Mouse (Mus musculus): ENCODE results near the gene Farp2. TPM values are rescaled to one million over a fixed set of nuclear protein-coding genes. Genes with fewer than 3 reads are reported as not detected.
A peak's percentile ranks its signal among the peaks of the same experiment; 100 is the strongest.
"Not testable (repeated sequence)": the region's sequence is repeated elsewhere in the genome, so short reads cannot be mapped to it uniquely, and the experiment has no call there.

Gene Farp2
- polyA plus RNA-seq, 1 experiment: 4.7 TPM

DNA sequence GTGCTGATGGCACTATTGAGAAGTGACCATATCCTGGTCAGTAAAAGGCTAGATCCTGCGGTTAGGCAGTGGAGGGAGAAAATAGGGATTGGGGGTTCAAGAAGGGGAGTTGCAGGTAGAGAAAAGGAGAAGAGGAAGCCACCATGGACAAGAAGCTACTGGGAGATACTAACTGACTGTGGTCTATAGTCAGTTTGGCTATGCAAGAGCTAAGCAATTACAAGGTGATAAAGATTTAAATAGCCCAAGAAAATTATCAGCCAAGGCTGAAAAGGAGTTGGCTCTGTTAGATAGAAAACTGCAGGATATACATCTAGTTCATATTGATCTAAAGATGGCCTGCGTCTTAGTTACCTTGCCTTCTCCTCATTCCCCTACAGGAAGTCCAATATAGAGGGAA, 130.8 kb downstream of the Farp2 start:
- no peak overlapping the region for H3K4me3 ChIP-seq (replicated peaks; ENCODE audit: extremely low read depth, low read depth, low read length)
- TF ChIP-seq CTCF (IDR thresholded peaks at IDR 0.05; ENCODE audit: insufficient read depth, low read length): no peak
- no peak for TF ChIP-seq POLR2A (IDR thresholded peaks at IDR 0.05; ENCODE audit: borderline replicate concordance, extremely low read depth, low read depth, low read length)
- 94% methylated on average over 2 of the region's 2 CpGs for WGBS

DNA sequence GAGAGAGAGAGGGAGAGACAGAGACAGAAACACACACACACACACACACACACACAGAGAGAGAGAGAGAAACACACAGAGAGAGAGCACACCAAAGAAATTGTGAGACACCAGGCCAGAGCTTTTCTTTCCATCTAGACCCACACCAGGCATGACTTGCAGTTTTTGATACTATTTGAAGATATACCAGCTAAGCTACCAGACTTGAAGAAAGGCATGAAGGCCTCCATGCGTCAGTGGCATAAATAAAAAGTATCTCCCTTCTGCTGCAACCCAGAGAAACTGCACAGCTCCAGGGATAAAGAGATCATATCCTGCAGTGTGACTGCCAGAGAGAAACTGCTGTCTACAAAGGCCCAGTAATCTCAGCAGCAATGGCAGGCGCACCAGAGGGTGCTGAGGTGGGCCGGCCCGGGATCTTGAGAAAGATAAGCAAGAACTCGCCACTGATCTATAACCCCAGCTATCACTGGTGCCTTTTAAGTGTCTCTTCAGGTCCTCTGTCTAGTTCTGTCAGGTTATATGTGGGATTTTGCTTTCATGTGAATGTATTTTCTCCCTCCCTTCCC, 137.8 kb downstream of the Farp2 start:
- 84% methylated on average over 5 of the region's 5 CpGs for WGBS
- no peak overlapping the region for H3K4me3 ChIP-seq (replicated peaks; ENCODE audit: extremely low read depth, low read depth, low read length)
- DNase-seq: no peak
- no peaks in the 10 kb centered on the region for H3K4me1 ChIP-seq (ENCODE audit: control insufficient read depth, insufficient read depth, low read length)
- TF ChIP-seq POLR2A (IDR thresholded peaks at IDR 0.05; ENCODE audit: borderline replicate concordance, extremely low read depth, low read depth, low read length) (no peak), CTCF (IDR thresholded peaks at IDR 0.05; ENCODE audit: insufficient read depth, low read length) (no peak)

More for the DNA sequence above, 130.8 kb downstream of the Farp2 start:
- DNase-seq: no peak
- H3K4me1 ChIP-seq (ENCODE audit: control insufficient read depth, insufficient read depth, low read length): no peaks in the 10 kb centered on the region

DNA sequence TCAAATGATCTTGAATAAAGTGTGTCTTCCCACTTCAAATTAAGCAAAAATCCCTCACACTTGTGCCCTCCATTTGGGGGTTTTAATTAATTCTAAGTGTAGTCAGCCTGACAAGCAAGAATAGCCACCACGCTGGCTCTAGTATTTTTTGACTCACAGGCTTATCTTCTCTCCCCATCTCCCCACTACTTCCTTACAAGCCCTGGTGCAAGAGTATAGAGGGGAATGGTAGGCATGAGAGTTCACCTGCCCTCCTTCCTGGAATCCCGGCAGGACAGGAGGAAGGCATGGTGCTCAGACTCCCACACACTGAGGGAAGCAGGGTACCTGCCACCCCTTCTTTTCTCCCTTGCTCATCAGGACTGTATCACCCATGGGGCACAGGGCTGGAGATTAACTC, 142.4 kb downstream of the Farp2 start:
- DNase-seq: no peak
- Histone ChIP-seq H3K4me3 (replicated peaks; ENCODE audit: extremely low read depth, low read depth, low read length) (no peak overlapping the region), H3K4me1 (ENCODE audit: control insufficient read depth, insufficient read depth, low read length) (no peaks in the 10 kb centered on the region)
- WGBS: 18% methylated on average over 2 of the region's 2 CpGs
- TF ChIP-seq CTCF (IDR thresholded peaks at IDR 0.05; ENCODE audit: insufficient read depth, low read length) (no peak), POLR2A (IDR thresholded peaks at IDR 0.05; ENCODE audit: borderline replicate concordance, extremely low read depth, low read depth, low read length) (no peak)

DNA sequence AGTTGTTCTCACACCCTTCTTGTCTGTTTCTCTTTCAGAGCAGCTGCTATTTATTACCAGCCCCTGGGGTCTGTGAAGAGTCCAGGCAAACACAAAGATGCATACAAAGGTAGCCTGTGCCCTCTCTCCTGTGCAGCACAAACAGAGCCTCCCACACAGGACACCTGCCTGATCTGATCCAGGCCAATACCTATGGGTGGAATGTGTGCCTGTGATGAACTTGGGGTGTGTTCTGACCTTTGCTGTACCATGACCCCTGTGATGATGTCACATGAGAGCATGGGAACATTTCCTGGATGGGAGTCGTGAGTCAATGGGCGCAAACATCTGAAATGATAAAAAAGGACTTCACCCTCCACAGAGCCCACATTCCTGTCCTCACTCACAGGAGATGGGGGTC, 142.9 kb downstream of the Farp2 start:
- DNase-seq: no peak
- H3K4me3 ChIP-seq (replicated peaks; ENCODE audit: extremely low read depth, low read depth, low read length): no peak overlapping the region
- no peak for TF ChIP-seq POLR2A (IDR thresholded peaks at IDR 0.05; ENCODE audit: borderline replicate concordance, extremely low read depth, low read depth, low read length)
- no peak for TF ChIP-seq CTCF (IDR thresholded peaks at IDR 0.05; ENCODE audit: insufficient read depth, low read length)
- WGBS: 56% methylated on average over 2 of the region's 2 CpGs
- no peaks in the 10 kb centered on the region for H3K4me1 ChIP-seq (ENCODE audit: control insufficient read depth, insufficient read depth, low read length)

DNA sequence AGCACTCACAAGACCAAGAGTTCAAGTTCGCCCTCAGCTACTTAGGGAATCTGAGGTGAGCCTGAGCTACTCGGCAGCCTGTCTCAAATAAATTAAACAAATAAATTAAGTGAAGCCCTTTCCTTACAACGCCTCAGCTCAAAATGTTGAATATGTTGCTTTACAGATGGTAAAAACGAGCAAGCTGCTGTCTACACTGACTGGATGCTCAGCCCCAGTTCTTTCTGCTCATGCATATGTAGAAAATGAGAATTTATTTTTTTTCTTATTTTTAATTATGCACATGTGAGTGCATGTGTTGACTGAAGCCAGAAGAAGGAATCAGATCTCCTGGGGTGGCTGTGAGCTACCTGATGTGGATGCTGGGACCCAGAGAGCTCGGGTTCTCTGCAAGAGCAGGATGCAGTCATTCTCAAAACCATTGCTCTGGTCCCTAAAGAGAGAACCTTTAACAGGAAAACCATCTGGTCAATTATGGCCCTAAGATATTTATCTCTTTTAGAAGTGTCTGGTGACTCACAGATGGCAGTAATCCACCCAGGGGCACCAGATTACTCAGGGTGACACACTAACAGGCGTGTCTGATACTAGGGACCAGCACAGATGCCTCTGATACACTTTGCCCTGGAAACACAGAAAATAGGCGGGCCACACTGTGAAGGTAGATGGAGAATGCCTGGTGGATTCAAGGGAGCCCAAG, 144.6 kb downstream of the Farp2 start:
- no peaks in the 10 kb centered on the region for H3K4me1 ChIP-seq (ENCODE audit: control insufficient read depth, insufficient read depth, low read length)
- WGBS: 64% methylated on average over 7 of the region's 7 CpGs
- no peak for DNase-seq
- H3K4me3 ChIP-seq (replicated peaks; ENCODE audit: extremely low read depth, low read depth, low read length): no peak overlapping the region
- TF ChIP-seq POLR2A (IDR thresholded peaks at IDR 0.05; ENCODE audit: borderline replicate concordance, extremely low read depth, low read depth, low read length) (no peak), CTCF (IDR thresholded peaks at IDR 0.05; ENCODE audit: insufficient read depth, low read length) (no peak)

DNA sequence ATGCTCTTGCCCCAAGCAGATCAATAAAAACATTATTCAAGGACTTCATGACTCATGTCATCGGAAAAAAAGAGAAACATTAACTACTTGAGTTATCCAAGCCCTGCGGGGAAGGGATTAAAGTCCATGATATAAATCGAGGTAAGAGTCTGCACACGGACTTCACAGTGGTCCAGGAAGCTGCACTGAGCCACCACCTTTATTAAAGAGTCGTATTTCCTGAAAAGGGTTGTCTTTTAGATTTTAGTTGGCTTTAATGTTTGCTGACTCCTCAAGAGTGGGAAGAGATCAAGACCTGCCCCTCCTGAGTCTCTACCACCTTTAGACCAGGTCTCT, 145.1 kb downstream of the Farp2 start:
- no peak for DNase-seq
- H3K4me1 ChIP-seq (ENCODE audit: control insufficient read depth, insufficient read depth, low read length): no peaks in the 10 kb centered on the region
- H3K4me3 ChIP-seq (replicated peaks; ENCODE audit: extremely low read depth, low read depth, low read length): no peak overlapping the region
- TF ChIP-seq POLR2A (IDR thresholded peaks at IDR 0.05; ENCODE audit: borderline replicate concordance, extremely low read depth, low read depth, low read length) (no peak), CTCF (IDR thresholded peaks at IDR 0.05; ENCODE audit: insufficient read depth, low read length) (no peak)
- 76% methylated on average over 5 of the region's 5 CpGs for WGBS

DNA sequence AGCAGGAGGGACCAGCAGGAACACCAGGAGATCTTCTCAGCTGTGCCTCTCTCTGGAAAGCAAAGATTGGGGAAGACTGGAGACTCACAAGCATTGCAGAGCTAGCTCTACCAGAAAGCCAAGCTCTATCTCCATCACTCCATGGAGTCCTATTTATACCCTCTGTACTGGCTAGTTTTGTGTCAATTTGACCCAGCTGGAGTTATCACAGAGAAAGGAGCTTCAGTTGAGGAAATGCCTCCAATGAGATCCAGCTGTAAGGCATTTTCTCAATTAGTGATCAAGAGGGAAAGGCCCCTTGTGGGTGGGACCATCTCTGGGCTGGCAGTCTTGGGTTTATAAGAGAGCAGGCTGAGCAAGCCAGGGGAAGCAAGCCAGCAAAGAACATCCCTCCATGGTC, 146.7 kb downstream of the Farp2 start, which contains the start of gene Stk25:
Gene Stk25 (minus strand): TSS at position 101 of the 400 bp plus-strand sequence.
- H3K4me3 ChIP-seq (replicated peaks; ENCODE audit: extremely low read depth, low read depth, low read length); H3K4me1 ChIP-seq (ENCODE audit: control insufficient read depth, insufficient read depth, low read length); DNase-seq: not testable (repeated sequence)

DNA sequence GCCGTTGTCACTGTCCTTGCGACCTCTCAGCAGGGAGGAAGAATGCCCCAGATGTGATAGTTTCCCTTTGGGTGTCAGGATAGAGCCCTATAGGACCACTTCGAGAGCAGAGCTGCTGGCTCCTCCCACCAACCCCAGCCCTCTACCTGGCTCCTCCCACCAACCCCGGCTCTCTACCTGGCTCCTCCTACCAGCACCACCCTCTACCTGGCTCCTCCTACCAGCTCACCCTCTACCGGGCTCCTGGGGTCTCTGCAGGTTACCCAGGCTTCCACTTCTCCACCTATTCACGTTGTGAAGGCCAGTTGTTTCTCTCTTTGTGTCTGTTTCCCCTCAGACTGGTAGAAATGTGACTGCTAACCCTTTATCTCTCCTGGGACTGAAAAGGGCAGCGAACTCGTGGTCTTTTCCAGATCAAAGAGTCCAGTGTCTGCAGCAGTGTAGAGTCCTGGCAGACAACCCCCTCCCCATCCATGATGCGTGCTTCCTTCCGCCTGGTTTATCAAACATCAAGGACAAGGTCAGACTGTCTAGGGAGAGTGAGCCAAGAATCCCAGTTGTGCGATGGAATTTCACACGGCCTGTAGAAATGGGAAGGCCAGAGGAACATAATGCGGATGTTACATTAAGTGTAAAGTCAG, 156.0 kb downstream of the Farp2 start:
- no peak overlapping the region for H3K4me3 ChIP-seq (replicated peaks; ENCODE audit: extremely low read depth, low read depth, low read length)
- no peaks in the 10 kb centered on the region for H3K4me1 ChIP-seq (ENCODE audit: control insufficient read depth, insufficient read depth, low read length)
- WGBS: 25% methylated on average over 13 of the region's 13 CpGs
- DNase-seq: peak; percentile 26
- TF ChIP-seq CTCF (IDR thresholded peaks at IDR 0.05; ENCODE audit: insufficient read depth, low read length): no peak
- no peak for TF ChIP-seq POLR2A (IDR thresholded peaks at IDR 0.05; ENCODE audit: borderline replicate concordance, extremely low read depth, low read depth, low read length)

DNA sequence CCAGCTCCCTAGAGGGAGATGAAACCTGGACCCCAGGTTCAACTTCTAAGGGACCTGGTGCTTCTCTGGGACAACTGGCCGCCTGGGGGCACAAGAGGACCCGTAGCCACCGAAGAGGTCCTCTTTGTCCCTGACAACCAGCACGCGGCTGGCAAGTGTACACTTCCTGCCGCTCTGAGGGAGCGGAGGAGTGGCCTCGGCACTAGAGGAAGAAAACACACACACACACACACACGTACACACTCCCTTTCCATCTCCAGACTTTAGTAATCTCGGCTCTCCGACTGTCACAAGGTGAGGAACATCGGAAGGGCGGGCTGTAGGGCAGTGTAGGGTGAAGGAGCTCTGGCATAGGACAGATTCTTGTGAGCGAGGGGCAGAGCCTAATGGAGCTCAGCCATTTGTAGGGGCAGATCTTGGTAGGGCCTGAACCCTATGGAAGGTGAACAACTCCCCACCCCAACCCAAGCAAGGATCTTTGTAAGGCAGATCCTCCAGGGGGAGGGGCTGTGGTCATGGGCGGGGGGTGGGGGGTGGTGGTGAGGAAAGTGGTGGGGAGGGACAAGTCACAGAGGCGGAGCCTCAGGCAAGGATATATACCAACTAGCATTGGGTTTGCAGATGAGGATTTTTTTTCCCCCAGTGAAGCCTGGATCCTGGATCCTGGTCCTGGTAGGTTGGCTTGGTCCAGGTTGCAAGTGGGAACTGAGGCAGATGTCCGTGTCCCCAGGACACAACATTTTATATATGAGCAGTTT, 157.1 kb downstream of the Farp2 start:
- TF ChIP-seq POLR2A (IDR thresholded peaks at IDR 0.05; ENCODE audit: borderline replicate concordance, extremely low read depth, low read depth, low read length): no peak
- TF ChIP-seq CTCF (IDR thresholded peaks at IDR 0.05; ENCODE audit: insufficient read depth, low read length): peak; percentile 59
- WGBS: 9% methylated on average over 17 of the region's 17 CpGs
- Histone ChIP-seq H3K4me3 (replicated peaks; ENCODE audit: extremely low read depth, low read depth, low read length) (peak overlapping the region; percentile 85), H3K4me1 (ENCODE audit: control insufficient read depth, insufficient read depth, low read length) (no peaks in the 10 kb centered on the region)
- peak; percentile 71 for DNase-seq
